Mouse (Mus musculus) fat pad, adult 2 months (tissue): ENCODE data around the gene Mtcl1.

Experiments used
- DNase-seq: peaks from one replicate; pipeline ENCODE4 v3.0.0-alpha.2; 2011; ENCODE audit warnings: low read depth, low spot score; ENCODE audit errors: extremely low read depth

Gene Mtcl1

DNA sequence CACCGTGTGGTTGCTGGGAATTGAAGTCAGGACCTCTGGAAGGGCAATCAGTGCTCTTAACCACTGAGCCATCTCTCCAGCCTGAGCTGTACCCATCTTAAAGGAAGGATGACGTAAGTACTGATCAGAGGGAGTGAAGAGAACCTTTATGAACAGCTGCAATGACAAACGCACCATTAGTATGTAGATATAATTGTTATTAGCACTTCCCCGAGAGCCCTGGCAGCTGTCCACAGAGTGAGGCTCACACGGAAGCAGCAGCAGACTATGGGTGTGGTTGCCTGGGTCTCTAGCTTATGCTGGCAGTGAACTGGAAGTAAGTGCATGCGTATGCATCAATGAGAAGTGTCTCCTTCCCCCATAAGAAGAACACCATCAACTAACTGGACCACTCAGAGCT is 118.3 kb downstream of the Mtcl1 start:
- DNase-seq = no peak

DNA sequence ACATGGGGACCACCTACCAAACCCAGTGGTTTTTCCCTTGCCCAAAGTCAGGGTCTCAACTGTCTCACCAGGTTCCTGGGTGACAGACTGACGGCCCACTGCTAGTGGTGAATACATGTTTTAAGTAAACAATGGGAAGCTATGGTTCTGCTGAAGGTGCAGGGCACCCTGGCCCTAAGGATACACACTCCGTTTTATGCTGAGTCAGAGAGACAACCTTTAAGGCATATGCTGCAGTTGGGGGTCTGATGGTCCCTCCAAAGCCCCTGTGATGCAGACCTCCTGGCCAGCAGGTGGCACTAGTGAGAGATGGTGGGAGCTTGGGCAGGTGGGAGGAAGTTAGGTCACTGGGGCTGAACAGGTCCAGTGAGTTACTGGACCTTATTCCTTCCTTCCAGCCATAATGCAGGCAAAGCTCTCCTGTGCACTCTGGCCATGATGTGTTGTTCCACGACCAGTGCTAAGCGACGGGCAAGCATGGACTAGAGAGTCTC is 123.0 kb downstream of the Mtcl1 start:
- DNase-seq = no peak

DNA sequence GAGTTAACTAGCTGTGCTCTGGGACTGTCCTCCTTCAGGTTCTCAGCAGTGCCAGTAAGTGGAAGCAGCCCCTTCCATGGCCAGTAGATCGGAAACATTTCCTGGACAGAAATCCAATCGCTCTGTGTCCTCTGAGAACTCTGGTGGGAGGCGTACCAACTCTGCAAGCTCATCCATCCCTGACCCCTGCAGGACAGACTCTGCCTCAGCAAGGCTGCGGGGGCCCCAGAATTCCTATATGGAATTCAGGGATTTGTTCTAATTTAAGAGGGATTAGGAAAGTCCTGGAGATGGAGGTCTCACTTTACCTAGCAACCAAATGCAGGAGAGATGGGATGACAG is 123.4 kb downstream of the Mtcl1 start:
- DNase-seq = no peak

DNA sequence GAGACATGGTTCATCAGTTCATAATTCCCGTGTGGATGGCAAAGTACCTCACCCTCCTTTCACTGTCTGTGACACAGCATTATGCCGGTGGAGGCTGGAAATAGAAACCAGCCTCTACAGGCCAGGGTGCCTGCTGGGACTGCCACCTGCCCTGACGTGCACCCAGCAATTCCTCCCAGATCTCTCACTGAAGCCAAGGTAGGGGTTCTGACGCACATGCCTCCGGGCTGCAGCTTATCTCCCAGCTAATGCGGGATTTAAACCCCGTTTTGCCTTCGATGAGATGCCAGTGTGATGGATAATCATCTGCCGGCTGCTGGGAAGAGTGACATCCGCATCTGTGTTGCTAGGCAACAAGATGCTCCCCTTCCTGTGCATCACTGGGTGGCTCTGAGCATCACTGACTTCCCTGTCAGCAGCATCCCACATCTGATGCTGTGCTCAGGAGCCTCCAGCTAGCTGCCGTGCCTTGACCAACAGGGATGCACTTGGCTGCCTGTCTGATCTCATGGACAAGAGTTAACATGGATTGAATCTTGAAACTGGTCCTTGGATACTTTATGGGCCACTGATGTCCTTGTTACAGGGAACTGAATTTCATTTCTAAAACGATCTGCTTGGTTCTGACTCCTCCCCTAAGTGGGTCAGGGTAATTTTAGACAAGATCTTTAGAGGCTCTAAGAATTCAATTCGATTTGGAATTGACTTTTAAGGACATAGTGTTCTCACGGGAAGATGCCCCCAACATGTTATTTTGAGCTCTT is 123.9 kb downstream of the Mtcl1 start:
- DNase-seq = no peak

DNA sequence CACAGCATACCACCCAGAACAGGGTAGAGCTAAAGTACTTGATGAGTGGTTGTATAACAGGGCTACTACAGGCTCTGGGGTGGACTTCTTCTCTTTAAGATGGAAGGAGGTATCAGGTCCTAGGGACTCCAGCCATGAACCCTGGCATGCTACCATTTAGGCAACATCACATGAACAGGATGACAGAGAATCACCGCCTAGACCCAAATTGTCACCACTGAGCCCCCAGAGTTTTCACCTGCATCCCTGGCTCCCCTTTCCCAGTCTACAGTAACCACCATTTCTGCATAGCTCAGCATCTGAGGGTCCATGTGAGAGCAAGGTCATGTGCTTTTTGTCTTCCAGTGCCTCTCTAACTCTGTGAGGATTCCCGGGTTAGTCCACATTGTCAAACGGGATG is 124.7 kb downstream of the Mtcl1 start:
- no peak for DNase-seq

DNA sequence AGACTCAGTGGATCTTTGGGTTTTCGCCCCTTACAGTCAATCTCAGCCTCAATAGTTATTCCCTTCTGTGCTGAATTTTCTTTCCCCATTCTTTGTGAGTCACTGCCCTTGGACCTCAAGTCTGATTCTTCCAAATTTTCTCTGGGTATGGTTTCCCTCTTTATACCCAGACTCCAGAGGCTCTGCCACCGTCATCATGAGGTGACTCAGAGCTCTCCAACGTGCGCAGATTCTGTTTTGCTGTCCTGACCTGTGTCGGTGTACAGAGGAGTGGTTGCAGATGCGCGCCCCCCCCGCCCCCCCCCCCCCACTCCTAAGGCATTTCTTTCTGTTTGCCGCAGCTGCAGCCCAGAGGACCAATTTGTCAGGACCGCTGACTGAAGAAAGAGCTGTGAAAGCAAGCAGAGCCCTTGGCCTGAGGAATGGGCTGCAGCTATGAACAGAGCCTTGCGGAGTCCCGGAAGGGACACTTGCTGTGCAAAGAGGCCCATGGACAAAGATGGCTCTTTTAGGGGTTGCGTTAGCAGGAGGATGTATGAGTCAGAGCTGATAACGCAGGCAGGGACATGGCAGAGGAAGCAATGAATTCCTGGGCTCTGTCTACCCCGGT is 126.8 kb downstream of the Mtcl1 start:
- DNase-seq = no peak

DNA sequence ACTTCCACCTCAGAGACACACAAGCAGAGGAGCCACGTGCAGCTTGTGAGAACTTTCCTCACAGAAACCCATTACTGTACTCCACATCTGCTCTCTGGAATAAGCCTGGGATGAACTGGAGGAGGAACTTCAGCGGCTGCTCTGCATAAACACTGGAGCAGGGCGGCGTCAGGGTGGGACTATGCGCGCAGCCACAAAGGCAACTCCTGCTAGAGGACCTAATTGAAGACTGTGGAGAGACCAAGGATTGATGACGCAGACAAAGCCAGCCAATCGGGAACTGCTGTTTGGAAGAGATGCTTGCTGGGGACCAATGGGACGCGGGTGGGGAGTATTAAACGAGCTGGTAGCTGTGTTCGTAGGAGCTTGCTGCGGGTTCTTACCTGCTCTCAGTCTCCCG is 127.6 kb downstream of the Mtcl1 start:
- no peak for DNase-seq

DNA sequence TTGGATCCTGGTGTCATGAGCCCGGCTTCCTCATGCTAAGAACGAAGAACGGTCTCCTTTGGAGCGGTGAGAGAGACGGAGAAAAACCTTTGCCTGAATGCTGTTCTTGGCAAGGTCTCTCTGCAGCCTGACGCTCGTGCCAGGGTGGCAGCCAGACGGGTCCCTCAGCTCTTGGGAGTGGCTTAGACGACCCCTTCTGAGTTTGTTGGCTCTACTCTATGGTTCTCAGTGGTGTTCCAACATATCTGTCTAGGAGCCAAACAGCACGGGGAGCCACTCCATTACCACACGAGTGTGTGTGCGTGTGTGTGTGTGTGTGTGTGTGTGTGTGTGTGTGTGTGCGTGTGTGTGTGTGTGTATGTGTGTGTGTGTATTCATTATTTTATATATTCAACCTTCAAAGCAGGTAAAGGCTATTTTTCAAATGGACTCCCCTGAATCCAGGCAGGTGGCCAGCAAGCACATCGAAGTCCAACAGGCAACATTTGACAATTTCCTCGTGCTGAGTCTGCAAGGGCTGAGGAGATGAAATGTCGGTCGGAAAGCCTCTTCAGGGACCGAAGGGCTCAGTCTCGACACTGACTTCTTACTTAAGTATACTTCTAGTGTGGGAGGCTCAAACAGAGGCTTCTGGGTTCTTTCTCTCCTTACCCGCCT is 128.7 kb downstream of the Mtcl1 start:
- DNase-seq = no peak

DNA sequence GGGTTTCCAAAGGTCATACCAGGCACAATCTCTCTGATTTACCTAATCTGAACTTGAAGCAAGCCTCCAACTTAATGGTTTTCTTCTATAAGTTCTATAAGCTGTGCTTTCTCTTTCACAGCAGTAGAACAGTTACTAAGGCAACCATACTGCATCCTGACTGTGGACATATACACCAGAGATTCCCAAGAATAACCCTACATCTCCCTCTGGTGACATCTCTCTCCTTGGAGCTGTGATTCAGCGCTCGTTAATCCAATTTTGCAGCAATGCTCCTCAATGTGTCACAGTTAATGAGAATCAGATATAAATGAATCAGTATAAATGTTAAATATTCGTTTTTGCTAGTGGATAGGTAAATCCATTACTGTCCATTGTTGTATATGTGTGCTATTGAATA is 131.5 kb downstream of the Mtcl1 start:
- no peak for DNase-seq

DNA sequence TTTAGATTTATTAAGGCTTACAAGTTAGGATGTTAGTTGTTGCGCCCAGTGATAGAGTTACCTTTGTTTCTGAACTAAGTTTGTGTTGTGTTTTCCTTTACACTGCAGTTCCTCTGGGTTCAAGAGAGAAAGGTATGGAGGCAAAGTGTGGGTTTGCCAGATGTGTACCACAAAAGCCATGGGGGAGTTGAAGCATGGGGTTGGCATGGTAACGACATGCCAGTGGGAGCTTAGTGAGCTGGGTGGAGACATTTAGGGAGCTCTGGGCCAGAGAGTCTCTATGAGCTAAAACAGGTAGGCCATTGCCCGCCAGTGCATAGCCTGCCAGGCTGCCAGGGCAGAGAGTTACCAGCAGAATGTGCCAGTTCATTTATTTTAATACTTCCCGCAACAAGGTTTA is 132.0 kb downstream of the Mtcl1 start:
- no peak for DNase-seq

DNA sequence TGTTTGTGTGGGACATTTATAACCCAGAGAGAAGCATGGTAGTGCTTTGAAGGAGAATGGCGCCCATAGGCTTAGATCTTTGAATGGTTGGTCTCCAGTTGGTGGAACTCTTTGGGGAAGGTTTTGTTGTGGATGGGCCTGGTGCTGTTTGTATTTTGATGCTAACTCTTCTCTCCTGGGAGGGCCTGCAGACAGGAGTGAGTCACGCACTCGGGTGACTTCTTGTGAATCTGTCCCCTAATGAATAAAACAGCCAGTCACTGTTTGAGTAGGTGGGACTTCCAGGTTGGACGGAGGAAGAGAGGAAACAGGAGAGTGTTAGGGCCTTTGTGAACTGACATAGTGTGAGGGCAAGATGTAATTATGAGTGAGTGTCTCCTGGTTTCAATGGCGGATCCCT is 132.4 kb downstream of the Mtcl1 start:
- no peak for DNase-seq

DNA sequence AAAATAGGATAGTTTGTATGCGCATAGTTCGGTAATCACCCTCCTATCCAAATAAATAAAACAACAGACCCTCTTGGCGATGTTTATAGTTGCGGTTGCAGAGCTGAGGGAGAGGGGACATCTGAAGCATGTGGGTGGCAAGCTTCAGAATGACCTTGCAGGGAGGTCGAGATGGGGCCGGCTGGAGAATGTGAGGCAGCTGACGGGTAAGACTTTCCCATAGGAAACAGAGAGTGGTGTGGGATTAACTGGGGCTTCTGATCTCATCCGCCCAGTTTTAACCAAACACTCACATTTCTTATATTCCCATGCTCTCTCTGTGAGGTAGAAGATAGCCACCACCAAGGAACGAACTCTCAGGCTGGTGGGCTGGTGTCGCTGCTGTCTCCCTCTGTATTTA is 134.1 kb downstream of the Mtcl1 start:
- DNase-seq = no peak

DNA sequence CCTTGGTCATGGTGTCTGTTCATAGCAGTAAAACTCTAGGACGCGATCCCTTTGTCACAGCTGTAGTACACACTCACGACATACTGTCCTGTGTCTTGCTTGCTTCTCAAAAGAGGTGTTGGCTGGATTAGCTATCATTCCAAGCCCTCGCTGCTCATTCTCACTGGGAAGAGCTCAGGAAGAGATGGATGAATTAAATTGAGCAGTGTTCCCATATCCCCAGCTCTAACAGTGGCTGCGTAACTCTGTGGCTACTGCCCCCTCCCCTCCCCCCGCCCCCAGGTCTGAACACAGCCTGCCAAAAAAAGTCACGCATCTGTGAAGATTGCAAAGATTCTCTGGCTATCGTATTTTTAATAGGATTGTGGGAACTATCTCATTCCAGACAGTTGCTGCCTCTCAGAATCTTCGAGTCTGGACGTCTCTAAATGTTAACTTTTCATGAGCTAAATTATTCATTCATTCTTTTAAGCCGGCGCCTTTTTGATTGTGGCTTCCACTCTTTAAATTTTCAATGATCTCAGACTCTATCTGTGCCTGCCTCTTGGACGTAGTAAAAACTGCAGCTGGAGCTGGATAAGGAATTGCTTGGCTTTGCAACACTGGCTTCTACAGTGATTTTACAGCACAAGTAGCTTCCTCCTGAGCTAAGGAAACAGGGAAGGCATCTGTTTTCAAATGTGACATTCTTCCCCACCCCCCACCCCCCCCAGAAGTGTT is 134.8 kb downstream of the Mtcl1 start:
- no peak for DNase-seq

DNA sequence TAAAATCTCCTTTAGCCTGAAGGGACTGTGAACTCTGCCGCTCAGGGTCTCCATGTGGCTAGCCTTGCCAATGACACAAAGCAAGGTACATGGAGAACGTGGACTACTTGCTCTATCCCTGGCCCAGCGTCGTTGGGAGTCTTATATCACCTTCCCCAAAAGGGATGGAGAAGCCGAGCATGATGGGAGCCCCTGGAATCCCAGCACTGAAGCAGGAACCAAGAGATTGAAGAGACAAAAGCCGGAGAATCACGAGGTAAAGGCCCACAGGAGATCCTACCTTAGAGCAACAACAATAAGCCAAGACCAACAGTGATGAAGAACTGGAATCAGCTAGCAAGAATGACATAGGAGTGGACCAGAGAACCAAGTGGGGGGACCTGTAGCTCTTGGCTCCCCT is 147.6 kb downstream of the Mtcl1 start:
- DNase-seq = no peak

DNA sequence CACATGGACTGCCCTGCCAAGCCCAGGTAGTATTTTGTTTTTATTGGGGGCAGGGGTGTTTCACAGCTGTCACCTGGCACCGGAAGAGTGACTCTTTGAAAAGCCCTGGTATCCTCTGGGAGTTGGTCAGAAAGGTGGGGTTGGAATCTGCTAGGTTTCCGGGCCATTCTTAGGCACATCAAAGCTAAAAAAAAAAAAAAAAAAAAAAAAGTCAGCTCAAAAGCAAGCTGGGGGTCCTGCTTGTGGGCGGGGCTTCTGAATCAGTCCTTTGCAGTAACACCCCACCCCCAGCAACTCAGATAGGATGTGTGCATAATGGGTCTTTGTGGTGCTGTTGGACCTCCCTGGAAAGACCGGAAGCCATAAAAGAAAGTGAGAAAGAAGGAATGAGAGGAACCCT is 148.3 kb downstream of the Mtcl1 start:
- no peak for DNase-seq

DNA sequence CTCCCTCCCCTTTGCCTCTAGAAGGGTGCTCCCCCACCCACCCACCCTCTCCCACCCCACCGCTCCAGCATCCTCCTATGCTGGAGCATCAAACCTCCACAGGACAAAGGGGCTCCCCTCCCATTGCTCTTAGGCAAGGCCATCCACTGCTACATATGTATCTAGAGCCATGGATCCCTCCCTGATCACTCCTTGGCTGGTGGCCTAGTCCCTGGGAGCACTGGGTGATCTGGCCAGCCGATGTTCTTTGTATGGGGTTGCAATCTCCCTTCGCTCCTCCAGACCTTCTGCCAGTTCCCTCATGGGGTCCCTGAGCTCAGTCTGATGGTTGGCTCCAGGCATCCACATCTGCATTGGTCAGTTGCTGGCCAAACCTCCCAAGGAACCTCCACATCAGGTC is 151.8 kb downstream of the Mtcl1 start:
- DNase-seq = no peak

DNA sequence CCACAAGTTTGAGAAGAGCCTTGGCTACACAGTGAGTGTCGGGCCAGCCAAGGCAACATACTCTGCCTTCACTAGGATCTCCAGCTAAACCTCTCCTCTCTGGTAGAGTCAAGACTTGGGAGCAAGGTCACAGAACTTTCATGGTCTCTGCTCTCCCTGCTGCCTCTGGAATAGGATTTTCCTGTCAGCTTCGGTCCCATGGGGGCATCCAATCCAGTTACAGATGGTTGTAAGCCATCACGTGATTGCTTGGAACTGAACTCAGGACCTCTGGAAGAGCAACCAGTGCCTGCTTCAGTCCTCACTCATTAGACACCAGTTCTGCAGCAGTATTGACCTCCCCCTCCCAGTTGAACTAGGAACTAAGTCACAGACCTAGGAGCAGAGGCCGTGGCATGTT is 156.0 kb downstream of the Mtcl1 start:
- DNase-seq = no peak

DNA sequence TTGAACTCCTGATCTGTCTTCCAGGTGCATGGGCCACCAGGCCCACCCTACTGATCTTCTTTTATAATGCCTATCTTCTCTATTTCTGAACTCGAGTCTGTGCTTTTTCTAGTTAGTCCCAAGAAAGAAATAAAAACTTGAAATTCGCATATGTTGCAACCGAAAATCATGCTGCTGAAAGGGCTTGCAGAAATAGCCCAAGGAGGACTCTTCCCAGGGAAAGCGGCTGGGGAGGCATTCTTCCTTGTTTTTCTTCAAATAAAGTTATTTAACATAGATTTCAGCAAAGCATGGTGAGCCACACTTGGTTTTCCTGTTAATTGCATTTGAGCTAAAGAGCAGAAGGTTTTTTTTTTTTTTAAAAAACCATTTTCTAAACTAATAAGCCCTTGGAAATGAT is 159.7 kb downstream of the Mtcl1 start:
- DNase-seq = no peak
